Mouse (Mus musculus) ovary, adult 18-20 months (tissue): ENCODE results near the gene Nubpl.
"Not testable (repeated sequence)": the region's sequence is repeated elsewhere in the genome, so short reads cannot be mapped to it uniquely, and the experiment has no call there.

ENCODE experiments used
- DNase-seq: peaks from one replicate; pipeline ENCODE4 v3.0.0; 2022; ENCODE audit warnings: low spot score, mixed read lengths

Nubpl gene

GRCm38 (mm10) chr12:52097650-52098070 lies at the start of gene Nubpl:
TSS of gene Nubpl (plus strand) at chr12:52097737.
- peak; percentile 86 for DNase-seq

- no peak for DNase-seq
These were observed 48.2 kb upstream of the Nubpl start for GRCm38 (mm10) chr12:52049324-52049723.

- DNase-seq: not testable (repeated sequence)
These were observed 18.2 kb upstream of the Nubpl start for GRCm38 (mm10) chr12:52079296-52079695.

GRCm38 (mm10) chr12:52097049-52097649 lies 388 bp upstream of the Nubpl start:
- no peak for DNase-seq

- DNase-seq: no peak
These were observed 22.7 kb downstream of the Nubpl start for GRCm38 (mm10) chr12:52120276-52120675.

- DNase-seq: no peak
These were observed 28.9 kb downstream of the Nubpl start for GRCm38 (mm10) chr12:52126407-52126806.

GRCm38 (mm10) chr12:52129072-52129471 lies 31.5 kb downstream of the Nubpl start:
- DNase-seq: no peak

- DNase-seq: no peak
These were observed 34.7 kb downstream of the Nubpl start for GRCm38 (mm10) chr12:52132256-52132655.

GRCm38 (mm10) chr12:52138296-52138695 lies 40.8 kb downstream of the Nubpl start:
- no peak for DNase-seq

GRCm38 (mm10) chr12:52146639-52147038 lies 49.1 kb downstream of the Nubpl start:
- no peak for DNase-seq

- DNase-seq: no peak
These were observed 51.9 kb downstream of the Nubpl start for GRCm38 (mm10) chr12:52149448-52149847.

GRCm38 (mm10) chr12:52152071-52152470 lies 54.5 kb downstream of the Nubpl start:
- DNase-seq: no peak

GRCm38 (mm10) chr12:52154906-52155305 lies 57.4 kb downstream of the Nubpl start:
- no peak for DNase-seq

- no peak for DNase-seq
These were observed 66.9 kb downstream of the Nubpl start for GRCm38 (mm10) chr12:52164414-52164813.

GRCm38 (mm10) chr12:52186205-52186793 lies 88.8 kb downstream of the Nubpl start:
- no peak for DNase-seq

- DNase-seq: no peak
These were observed 89.5 kb downstream of the Nubpl start for GRCm38 (mm10) chr12:52186963-52187590.

- DNase-seq: no peak
These were observed 100.9 kb downstream of the Nubpl start for GRCm38 (mm10) chr12:52198471-52198870.

GRCm38 (mm10) chr12:52209121-52209610 lies 111.6 kb downstream of the Nubpl start:
- no peak for DNase-seq

- DNase-seq: no peak
These were observed 113.6 kb downstream of the Nubpl start for GRCm38 (mm10) chr12:52211144-52211543.

GRCm38 (mm10) chr12:52214837-52215236 lies 117.3 kb downstream of the Nubpl start:
- DNase-seq: no peak

- no peak for DNase-seq
These were observed 127.4 kb downstream of the Nubpl start for GRCm38 (mm10) chr12:52224954-52225353.

- DNase-seq: no peak
These were observed 131.2 kb downstream of the Nubpl start for GRCm38 (mm10) chr12:52228746-52229145.

- not testable (repeated sequence) for DNase-seq
These were observed 134.4 kb downstream of the Nubpl start for GRCm38 (mm10) chr12:52231929-52232328.
